Mouse (Mus musculus) lung, postnatal 0 days (tissue): Measurements from ENCODE around the gene Myog.

Experiments
- CTCF ChIP-seq: IDR thresholded peaks from 2 replicates; pipeline ENCODE4 v1.5.1; 2016; ENCODE audit warnings: antibody characterized with exemption, mild to moderate bottlenecking
- EP300 ChIP-seq: IDR thresholded peaks from 2 replicates; pipeline ENCODE4 v1.6.1; 2016; ENCODE audit warnings: antibody characterized with exemption, mild to moderate bottlenecking, control low read depth

DNA sequence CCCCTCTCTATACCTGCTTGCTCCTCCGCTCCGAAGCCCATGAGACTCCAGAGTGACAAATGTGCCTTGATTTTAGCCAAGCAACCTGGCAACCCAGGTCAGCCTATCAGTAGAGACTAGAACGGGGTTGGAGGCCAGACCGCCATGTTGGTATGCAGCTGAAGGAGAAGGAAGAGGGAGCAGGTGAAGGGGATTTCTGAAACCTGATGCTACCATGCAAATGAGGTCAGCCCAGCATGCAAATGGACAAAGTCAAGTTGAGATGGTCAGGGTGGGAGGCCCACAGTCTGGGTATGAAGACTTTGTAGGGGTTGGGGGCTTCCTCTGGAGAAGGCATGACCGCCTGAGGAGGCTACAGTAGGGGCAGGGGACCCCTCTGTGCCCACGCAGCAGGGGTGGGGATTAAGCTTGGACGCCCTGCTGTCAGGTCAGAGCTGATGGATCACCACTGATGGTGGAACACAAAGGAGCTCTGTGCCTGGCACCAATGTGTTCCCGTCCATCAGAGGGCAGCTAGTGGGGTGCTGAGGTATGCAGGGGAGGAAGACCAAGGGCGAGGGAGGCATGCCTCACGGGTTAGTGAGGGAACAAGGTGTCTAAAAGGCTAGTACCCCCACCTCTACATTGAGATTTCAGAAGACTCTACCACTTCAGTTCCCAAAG is 4.2 kb upstream of the Myog start:
- no peak for TF ChIP-seq CTCF
- no peak for TF ChIP-seq EP300
